Mouse (Mus musculus): ENCODE data around the gene Nutf2.

DNA sequence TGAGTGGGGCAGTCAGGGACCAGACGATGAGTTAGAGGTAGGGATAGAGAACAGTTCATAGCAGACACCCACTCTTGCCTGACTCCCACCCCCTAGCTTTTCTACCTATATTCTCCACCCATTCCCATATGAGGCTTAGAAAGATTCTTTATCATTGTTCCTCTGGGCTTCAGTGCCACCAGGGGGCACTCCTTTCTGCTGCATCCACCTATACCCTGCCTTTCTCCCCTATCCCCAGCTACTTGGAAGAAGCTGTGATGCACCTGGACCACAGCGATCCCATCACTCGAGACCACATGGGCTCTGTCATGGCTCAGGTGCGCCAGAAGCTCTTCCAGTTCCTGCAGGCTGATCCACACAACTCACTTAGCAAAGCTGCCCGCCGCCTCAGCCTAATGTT, 32.1 kb downstream of the Nutf2 start:
- TF ChIP-seq CTCF (IDR thresholded peaks at IDR 0.05; ENCODE audit: control insufficient read depth, insufficient read depth, insufficient read length) (no peak), USF1 (IDR thresholded peaks at IDR 0.05; ENCODE audit: low read depth) (no peak)

Data from C2C12 (cell line).